Mouse (Mus musculus): ENCODE results near the gene Mafk. TPM values are rescaled to one million over a fixed set of nuclear protein-coding genes. Genes with fewer than 3 reads are reported as not detected.
A peak's percentile ranks its signal among the peaks of the same experiment; 100 is the strongest.

Mafk gene
- polyA plus RNA-seq, 1 experiment from 2014 or later: 7.5 TPM

DNA sequence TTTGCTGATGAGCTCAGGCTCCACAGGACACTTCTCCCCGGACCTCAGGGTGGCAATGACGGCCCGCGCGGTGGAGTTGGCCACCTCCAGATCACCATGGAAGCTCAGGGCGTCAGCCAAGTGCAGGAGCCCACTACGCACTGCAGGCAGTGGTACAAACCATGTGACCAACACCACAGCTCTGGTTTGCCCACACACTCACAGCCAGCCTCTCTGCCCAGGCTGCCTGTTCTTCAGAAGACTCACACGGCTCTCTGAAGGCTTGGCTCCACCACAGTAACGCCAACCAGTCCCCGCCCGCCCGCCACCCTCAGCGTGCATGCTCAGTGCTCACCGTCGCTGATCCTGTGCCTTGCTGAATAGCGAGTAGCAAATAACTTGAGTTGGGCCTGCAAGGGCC lies 33.2 kb upstream of the Mafk start:
- Histone ChIP-seq H3K27me3 (ENCODE audit: control insufficient read depth, insufficient read depth, low read length) (no peaks in the 10 kb centered on the region), H3K27ac (ENCODE audit: low read depth, low read length) (no peak overlapping the region), H3K36me3 (ENCODE audit: control insufficient read depth, insufficient read depth, low read length) (peaks cover 14% of the 10 kb centered on the region), H3K9me3 (ENCODE audit: control insufficient read depth, low read length) (no peaks in the 10 kb centered on the region), H3K9ac (ENCODE audit: low read length) (no peak overlapping the region), H3K4me3 (ENCODE audit: low read depth, low read length) (no peak overlapping the region), H3K4me1 (replicated peaks; ENCODE audit: control insufficient read depth, insufficient read depth, low read length) (no peaks in the 10 kb centered on the region), H3K4me2 (ENCODE audit: low read depth, low read length, severe bottlenecking) (no peak overlapping the region)
- WGBS: 91% methylated on average over 16 of the region's 16 CpGs
- ATAC-seq (replicated peaks; ENCODE audit: low FRiP score): no peak
- no peak for DNase-seq (ENCODE audit: low spot score)

DNA sequence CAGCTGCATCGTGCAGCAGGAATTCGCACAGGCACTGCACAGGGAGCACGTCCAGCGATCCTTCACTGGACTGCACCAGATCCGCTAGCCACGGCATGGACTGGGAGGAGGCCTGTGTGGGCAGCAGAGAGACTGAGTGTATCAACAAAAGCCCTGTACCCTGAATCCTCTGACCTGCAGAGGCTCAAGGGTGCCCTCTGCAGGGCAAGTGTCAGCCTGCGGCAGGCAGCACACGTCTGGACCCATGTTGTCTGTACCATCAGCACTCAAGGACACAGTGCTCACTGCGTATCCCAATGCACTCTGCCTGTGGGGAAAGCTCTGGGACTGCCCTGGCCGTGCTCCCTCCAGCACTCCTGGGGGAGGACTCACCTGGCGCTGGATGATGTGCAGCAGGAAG lies 27.0 kb upstream of the Mafk start:
- Histone ChIP-seq H3K27me3 (ENCODE audit: control insufficient read depth, insufficient read depth, low read length) (no peaks in the 10 kb centered on the region), H3K27ac (ENCODE audit: low read depth, low read length) (no peak overlapping the region), H3K9ac (ENCODE audit: low read length) (no peak overlapping the region), H3K4me1 (replicated peaks; ENCODE audit: control insufficient read depth, insufficient read depth, low read length) (no peaks in the 10 kb centered on the region), H3K36me3 (ENCODE audit: control insufficient read depth, insufficient read depth, low read length) (peaks cover 15% of the 10 kb centered on the region), H3K9me3 (ENCODE audit: control insufficient read depth, low read length) (no peaks in the 10 kb centered on the region), H3K4me2 (ENCODE audit: low read depth, low read length, severe bottlenecking) (no peak overlapping the region), H3K4me3 (ENCODE audit: low read depth, low read length) (no peak overlapping the region)
- no peak for ATAC-seq (replicated peaks; ENCODE audit: low FRiP score)
- 74% methylated on average over 11 of the region's 11 CpGs for WGBS
- peak; percentile 72 for DNase-seq (ENCODE audit: low spot score)

DNA sequence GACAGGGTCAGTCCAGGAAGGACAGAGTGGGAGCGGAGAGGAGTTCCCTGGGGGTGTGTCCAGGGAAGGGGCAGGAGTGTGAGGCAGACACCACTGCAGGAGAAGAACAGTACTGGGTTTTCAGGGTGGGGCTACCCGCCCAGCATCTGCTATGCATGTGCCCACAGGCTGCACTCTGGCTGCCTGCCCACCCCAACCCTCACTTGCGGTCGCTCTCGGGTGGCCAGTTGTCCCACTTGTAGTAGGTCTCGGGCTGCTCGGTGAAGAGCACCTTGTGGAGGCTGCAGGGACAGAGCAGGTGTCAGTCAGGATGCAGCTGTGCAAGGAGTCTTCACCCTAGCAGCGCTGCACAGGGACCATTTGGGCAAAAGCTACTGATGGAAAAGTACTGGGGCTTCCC lies 23.1 kb upstream of the Mafk start:
- Histone ChIP-seq H3K27me3 (ENCODE audit: control insufficient read depth, insufficient read depth, low read length) (no peaks in the 10 kb centered on the region), H3K4me3 (ENCODE audit: low read depth, low read length) (no peak overlapping the region), H3K27ac (ENCODE audit: low read depth, low read length) (no peak overlapping the region), H3K9ac (ENCODE audit: low read length) (no peak overlapping the region), H3K36me3 (ENCODE audit: control insufficient read depth, insufficient read depth, low read length) (peaks cover 3% of the 10 kb centered on the region), H3K9me3 (ENCODE audit: control insufficient read depth, low read length) (no peaks in the 10 kb centered on the region), H3K4me2 (ENCODE audit: low read depth, low read length, severe bottlenecking) (no peak overlapping the region), H3K4me1 (replicated peaks; ENCODE audit: control insufficient read depth, insufficient read depth, low read length) (no peaks in the 10 kb centered on the region)
- 98% methylated on average over 8 of the region's 8 CpGs for WGBS
- ATAC-seq (replicated peaks; ENCODE audit: low FRiP score) (no peak), DNase-seq (ENCODE audit: low spot score) (no peak)

DNA sequence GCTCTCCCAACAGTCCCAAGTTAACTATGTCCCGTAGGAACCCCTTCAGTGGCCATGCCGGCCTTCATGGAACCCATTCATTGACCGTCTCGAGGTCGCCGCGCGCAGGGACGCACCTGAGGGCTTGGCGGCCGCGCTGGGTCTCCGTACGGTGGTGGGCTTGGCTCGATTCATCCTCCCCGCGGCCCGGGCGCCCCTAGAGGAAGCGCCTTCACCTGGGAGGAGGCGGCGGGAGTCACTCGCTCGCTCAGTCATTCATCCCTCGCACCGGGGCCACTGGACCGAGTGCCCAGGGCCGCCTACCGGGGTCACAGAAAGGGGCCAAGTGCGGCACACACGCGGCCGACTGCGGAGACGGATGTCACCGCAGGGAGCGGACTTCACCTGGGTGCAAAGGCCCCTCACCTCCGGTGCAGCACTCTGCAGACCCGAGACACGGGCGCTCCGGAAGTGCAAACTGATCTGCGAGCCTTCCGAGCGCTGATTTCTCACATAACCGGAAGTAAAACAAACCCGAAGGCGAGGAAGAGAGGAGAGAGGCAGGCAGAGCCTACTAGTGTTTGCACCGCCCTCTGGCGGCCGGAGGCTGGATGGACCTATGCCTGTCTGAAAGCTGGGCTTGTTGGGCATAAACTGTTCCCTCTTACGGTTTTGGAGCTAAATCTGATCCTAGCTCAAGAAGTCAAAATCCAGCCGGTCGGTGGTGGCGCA lies 15.9 kb upstream of the Mafk start, which contains the start of gene Ints1:
Gene Ints1 (minus strand): TSS at position 459 of the 711 bp plus-strand sequence.
- WGBS: under 1% methylated on average over 51 of the region's 55 CpGs
- no peak within 1 kb of the TSS for H3K27ac ChIP-seq (ENCODE audit: low read depth, low read length)

DNA sequence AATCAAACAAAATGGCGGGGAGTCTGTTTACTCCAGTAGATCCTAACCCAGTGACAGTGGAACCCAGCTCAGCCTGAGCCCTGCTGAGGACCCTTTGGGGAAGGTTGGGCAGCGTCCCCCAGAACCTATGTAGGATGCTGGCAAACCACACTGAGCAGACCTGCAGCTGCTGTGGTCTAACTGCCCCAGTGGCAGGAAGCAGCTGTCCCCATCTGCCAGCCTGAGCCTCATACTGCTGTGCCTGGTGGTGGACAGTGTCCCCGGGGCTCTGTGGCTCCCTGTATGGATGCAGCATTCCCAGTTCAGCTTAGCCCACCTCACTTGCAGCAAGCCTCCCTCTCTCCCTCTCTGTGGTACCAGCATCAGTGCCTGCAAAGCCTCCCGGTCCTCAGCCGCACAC lies 14.3 kb upstream of the Mafk start:
- Histone ChIP-seq H3K36me3 (ENCODE audit: control insufficient read depth, insufficient read depth, low read length) (no peaks in the 10 kb centered on the region; the same call in 1 of the 2 replicates), H3K9me3 (ENCODE audit: control insufficient read depth, low read length) (no peaks in the 10 kb centered on the region), H3K4me3 (ENCODE audit: low read depth, low read length) (no peak overlapping the region), H3K9ac (ENCODE audit: low read length) (no peak overlapping the region), H3K4me2 (ENCODE audit: low read depth, low read length, severe bottlenecking) (no peak overlapping the region), H3K27me3 (ENCODE audit: control insufficient read depth, insufficient read depth, low read length) (no peaks in the 10 kb centered on the region), H3K27ac (ENCODE audit: low read depth, low read length) (no peak overlapping the region), H3K4me1 (replicated peaks; ENCODE audit: control insufficient read depth, insufficient read depth, low read length) (peaks cover 2% of the 10 kb centered on the region; the same call in 1 of the 2 replicates)
- ATAC-seq (replicated peaks; ENCODE audit: low FRiP score): no peak
- WGBS: 81% methylated on average over 5 of the region's 5 CpGs
- DNase-seq (ENCODE audit: low spot score): no peak

More for the DNA sequence above, 15.9 kb upstream of the Mafk start, which contains the start of gene Ints1:
- H3K4me3 ChIP-seq (ENCODE audit: low read depth, low read length): peak within 1 kb of the TSS; percentile 98
- no peaks in the 10 kb centered on the region; the same call in none of the 2 replicates for H3K36me3 ChIP-seq (ENCODE audit: control insufficient read depth, insufficient read depth, low read length)
- peak within 1 kb of the TSS; percentile 70 for H3K9ac ChIP-seq (ENCODE audit: low read length)
- no peaks in the 10 kb centered on the region for H3K9me3 ChIP-seq (ENCODE audit: control insufficient read depth, low read length)
- DNase-seq (ENCODE audit: low spot score): peak; percentile 96
- H3K4me1 ChIP-seq (replicated peaks; ENCODE audit: control insufficient read depth, insufficient read depth, low read length): peaks cover 2% of the 10 kb centered on the region; the same call in 1 of the 2 replicates
- peak within 1 kb of the TSS; percentile 94 for H3K4me2 ChIP-seq (ENCODE audit: low read depth, low read length, severe bottlenecking)
- no peaks in the 10 kb centered on the region for H3K27me3 ChIP-seq (ENCODE audit: control insufficient read depth, insufficient read depth, low read length)
- ATAC-seq (replicated peaks; ENCODE audit: low FRiP score): peak; percentile 91

DNA sequence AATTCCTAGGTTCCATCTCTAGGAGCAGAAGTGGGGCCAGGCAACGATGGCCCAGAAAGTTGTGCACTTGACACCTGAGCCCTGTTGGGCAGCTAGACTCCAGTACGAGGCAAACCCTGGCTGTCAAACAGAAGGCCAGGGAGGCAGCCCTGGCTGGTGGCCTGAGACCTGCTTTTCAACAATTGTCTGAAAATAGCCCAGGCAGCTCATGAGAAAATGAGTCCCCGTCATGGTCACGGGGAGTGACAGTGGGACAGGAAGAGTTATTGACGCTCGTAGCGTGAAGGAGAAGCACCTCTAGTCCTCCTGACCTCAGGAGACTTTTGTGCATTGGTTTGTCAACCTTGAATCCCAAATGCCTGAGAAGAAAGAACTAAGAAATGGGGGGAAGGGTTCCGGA lies 9.9 kb upstream of the Mafk start:
- DNase-seq (ENCODE audit: low spot score) (no peak), ATAC-seq (replicated peaks; ENCODE audit: low FRiP score) (no peak)
- WGBS: 86% methylated on average over 8 of the region's 8 CpGs
- Histone ChIP-seq H3K9me3 (ENCODE audit: control insufficient read depth, low read length) (no peaks in the 10 kb centered on the region), H3K27me3 (ENCODE audit: control insufficient read depth, insufficient read depth, low read length) (no peaks in the 10 kb centered on the region), H3K27ac (ENCODE audit: low read depth, low read length) (no peak overlapping the region), H3K36me3 (ENCODE audit: control insufficient read depth, insufficient read depth, low read length) (no peaks in the 10 kb centered on the region), H3K4me3 (ENCODE audit: low read depth, low read length) (no peak overlapping the region), H3K9ac (ENCODE audit: low read length) (no peak overlapping the region), H3K4me1 (replicated peaks; ENCODE audit: control insufficient read depth, insufficient read depth, low read length) (no peaks in the 10 kb centered on the region), H3K4me2 (ENCODE audit: low read depth, low read length, severe bottlenecking) (no peak overlapping the region)

DNA sequence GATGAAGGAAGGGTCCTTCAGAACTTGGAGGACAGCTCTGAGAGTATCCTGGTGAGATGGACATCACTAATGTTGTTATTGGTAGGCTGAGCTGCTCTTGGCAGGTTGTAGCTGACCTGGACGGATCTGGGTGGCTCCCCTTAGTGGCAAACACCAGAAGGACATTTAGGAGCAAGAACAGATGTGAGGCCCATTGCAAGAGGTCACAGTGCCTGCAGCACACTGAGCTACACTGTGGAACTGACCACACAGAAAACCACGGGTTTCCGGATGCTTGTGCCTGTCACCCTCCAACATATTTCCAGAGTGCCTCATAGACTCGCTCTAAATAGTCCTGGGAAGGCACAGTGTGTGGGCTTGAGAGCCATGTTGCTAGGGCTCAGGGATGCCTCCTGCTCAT lies 1.8 kb upstream of the Mafk start:
- Histone ChIP-seq H3K4me3 (ENCODE audit: low read depth, low read length) (no peak overlapping the region), H3K9me3 (ENCODE audit: control insufficient read depth, low read length) (no peaks in the 10 kb centered on the region), H3K4me1 (replicated peaks; ENCODE audit: control insufficient read depth, insufficient read depth, low read length) (peaks cover 4% of the 10 kb centered on the region; the same call in 1 of the 2 replicates), H3K27me3 (ENCODE audit: control insufficient read depth, insufficient read depth, low read length) (no peaks in the 10 kb centered on the region), H3K4me2 (ENCODE audit: low read depth, low read length, severe bottlenecking) (no peak overlapping the region), H3K36me3 (ENCODE audit: control insufficient read depth, insufficient read depth, low read length) (no peaks in the 10 kb centered on the region), H3K9ac (ENCODE audit: low read length) (no peak overlapping the region), H3K27ac (ENCODE audit: low read depth, low read length) (no peak overlapping the region)
- no peak for ATAC-seq (replicated peaks; ENCODE audit: low FRiP score)
- WGBS: 69% methylated on average over 4 of the region's 4 CpGs
- no peak for DNase-seq (ENCODE audit: low spot score)

DNA sequence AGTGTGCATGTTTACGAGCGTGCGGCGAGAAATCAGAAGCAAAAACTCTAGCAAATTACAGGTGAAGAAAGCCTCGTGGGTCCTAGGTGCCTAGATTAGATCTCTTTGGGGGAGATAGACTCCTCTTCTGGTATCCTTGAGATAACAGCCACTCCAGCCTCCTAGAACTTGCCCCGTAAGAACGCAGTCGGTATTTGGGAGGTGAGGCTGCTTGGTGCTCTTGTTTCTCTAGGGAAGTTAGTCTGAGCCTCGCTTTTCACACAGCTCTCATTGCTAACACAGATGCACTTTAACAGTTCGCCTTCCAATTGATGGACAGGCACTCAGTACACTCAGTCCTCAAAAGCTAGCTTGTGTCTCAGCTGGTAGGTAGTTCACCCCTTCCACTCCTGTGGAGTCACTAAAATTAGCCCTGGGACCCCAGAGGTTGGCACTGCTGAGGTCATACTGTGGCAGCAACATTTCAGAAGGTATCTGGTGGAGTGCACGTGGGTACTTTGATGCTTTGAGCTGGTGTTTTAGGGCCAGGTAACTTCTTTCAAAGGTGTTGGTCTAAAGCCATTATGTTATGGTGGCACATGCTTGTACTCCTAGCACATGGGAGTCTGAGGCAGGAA lies 954 bp downstream of the Mafk start:
- peaks cover 12% of the 10 kb centered on the region for H3K4me1 ChIP-seq (replicated peaks; ENCODE audit: control insufficient read depth, insufficient read depth, low read length)
- peak overlapping the region; percentile 100 for H3K4me2 ChIP-seq (ENCODE audit: low read depth, low read length, severe bottlenecking)
- WGBS: 24% methylated on average over 11 of the region's 11 CpGs
- H3K27ac ChIP-seq (ENCODE audit: low read depth, low read length): no peak overlapping the region
- peak overlapping the region; percentile 82 for H3K4me3 ChIP-seq (ENCODE audit: low read depth, low read length)
- peak overlapping the region; percentile 75 for H3K9ac ChIP-seq (ENCODE audit: low read length)
- no peaks in the 10 kb centered on the region for H3K27me3 ChIP-seq (ENCODE audit: control insufficient read depth, insufficient read depth, low read length)
- no peaks in the 10 kb centered on the region for H3K36me3 ChIP-seq (ENCODE audit: control insufficient read depth, insufficient read depth, low read length)
- H3K9me3 ChIP-seq (ENCODE audit: control insufficient read depth, low read length): no peaks in the 10 kb centered on the region
- DNase-seq (ENCODE audit: low spot score) (no peak), ATAC-seq (replicated peaks; ENCODE audit: low FRiP score) (no peak)
